Mouse (Mus musculus): ENCODE data around the gene Lix1l.
"Not testable (repeated sequence)": the region's sequence is repeated elsewhere in the genome, so short reads cannot be mapped to it uniquely, and the experiment has no call there.

Lix1l gene

GRCm38 (mm10) chr3:96590657-96591056 is 10.3 kb upstream of the Lix1l start:
- no peak for DNase-seq

GRCm38 (mm10) chr3:96593374-96593773 is 7.6 kb upstream of the Lix1l start:
- peak in 1 of 2 experiments; percentile 62 for DNase-seq

DNA sequence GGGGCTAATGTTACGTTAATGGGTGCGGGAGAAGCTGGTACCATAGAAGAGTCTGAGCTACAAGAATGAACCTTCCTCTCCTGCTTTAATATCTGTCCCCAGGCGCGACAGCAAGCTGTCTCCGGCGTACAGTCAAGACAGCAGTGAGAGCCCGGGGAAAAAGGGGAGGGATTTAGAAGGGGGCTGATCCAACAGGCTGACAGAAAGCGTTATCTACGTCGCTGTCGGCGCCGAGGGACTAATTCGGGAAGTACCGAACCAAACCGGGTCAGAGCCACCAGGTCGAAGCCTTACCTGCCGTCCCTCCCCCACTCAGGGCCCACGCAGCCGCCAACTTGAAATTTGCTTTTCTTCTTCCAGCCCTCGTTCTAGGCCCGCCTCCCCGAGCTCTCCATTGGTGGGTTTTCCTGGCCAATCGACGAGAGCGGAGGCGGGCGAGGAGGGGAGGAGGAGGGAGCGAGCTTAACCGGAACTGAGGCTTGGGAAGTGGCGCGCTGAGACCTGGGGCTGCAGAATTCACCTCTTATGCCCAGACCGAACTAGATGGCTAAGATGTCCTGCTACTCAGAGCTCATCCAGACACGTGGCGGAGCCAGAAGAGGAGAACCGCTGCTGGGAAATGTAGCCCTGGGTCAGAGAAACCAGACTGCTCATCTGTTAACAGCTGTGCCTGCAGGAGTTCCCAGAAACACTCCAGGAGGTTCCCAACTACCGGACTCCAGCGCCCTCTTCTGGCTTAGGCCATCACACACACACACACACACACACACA is 7.0 kb upstream of the Lix1l start, which contains the start of gene Polr3gl:
Gene Polr3gl (minus strand): TSS at position 392 of the 771 bp plus-strand sequence.
- DNase-seq: peak; percentile 97 to 98

- peak in 1 of 2 experiments; percentile 49 for DNase-seq
Observed at GRCm38 (mm10) chr3:96594851-96595250, 6.1 kb upstream of the Lix1l start.

GRCm38 (mm10) chr3:96595661-96596060 is 5.3 kb upstream of the Lix1l start:
- DNase-seq: peak; percentile 57 to 65

DNA sequence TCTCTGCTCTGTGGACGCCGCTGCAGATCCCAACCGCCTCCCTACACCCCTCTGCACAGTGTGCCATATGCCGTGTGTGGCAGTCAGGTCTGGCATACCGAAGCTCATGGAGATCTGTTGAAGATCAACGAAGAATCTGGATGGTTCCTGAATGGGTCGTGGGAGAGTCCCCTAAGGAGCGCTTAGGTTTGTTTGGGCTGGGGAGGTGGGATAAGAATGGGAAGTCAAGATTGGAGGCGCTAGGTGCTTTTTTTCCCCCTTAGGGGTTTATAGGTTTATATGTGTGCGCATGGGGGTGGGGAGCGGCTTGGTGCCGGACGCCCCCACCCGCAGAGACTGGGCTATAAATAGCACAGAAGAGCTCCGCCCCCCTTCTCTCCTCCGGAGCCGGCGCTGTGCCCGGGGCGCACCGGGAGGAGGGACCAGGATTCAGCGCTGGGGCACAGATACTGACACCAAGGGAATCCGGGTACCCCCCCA is 4.7 kb upstream of the Lix1l start, which contains the start of gene Ankrd34a:
Gene Ankrd34a (plus strand): TSS at position 409 of the 480 bp plus-strand sequence.
- peak; percentile 88 for DNase-seq

DNA sequence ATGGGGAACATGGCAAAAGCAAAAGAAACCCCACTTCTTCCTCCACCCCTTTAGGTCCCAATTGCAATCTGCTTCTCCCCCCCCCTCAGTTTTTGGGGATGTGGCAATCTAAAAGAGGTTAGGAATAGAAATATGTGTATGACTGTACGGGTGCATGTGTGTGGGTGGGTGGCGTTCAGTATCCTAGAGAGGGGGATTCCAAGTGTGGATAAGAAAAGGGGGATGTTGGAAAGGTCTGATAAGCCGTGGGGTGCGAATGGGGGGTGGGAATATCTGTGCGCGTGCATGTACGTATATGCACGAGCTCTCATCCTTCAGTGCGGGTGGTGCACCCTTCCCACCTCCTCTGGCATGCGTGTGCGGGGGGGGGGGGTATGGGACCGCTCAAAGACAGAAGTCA is 4.1 kb upstream of the Lix1l start:
- peak; percentile 48 to 55 for DNase-seq

- DNase-seq: peak; percentile 54 to 68
Observed at GRCm38 (mm10) chr3:96597435-96597891, 3.5 kb upstream of the Lix1l start.

- peak; percentile 78 to 82 for DNase-seq
Observed at GRCm38 (mm10) chr3:96598156-96599068, 2.5 kb upstream of the Lix1l start.

- no peak for DNase-seq
Observed at GRCm38 (mm10) chr3:96599069-96599393, 1.9 kb upstream of the Lix1l start.

DNA sequence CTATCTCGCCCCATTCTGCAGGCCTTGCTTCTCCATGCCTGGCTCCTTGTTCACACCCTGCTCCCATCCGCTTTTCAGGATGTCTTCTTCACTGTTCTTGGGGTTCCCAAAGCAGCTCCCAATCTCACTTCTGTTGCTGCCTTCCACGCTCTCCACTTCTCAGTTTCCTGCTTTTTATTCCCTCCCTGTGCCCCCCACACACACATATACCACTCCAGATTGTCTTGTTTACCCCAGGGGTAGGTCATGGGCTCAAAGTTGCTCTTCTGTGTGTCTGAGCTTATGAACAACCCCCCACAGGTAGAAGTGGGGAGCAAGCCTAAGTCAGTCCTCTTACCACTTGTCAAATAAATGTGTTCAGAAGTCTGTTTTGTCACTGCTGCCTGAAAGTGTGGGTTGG is 1.5 kb upstream of the Lix1l start:
- no peak for DNase-seq

GRCm38 (mm10) chr3:96601251-96601787 is 370 bp downstream of the Lix1l start:
- DNase-seq: peak; percentile 67 to 71

GRCm38 (mm10) chr3:96601941-96602703 is 1.2 kb downstream of the Lix1l start:
- DNase-seq: peak; percentile 56 to 69

DNA sequence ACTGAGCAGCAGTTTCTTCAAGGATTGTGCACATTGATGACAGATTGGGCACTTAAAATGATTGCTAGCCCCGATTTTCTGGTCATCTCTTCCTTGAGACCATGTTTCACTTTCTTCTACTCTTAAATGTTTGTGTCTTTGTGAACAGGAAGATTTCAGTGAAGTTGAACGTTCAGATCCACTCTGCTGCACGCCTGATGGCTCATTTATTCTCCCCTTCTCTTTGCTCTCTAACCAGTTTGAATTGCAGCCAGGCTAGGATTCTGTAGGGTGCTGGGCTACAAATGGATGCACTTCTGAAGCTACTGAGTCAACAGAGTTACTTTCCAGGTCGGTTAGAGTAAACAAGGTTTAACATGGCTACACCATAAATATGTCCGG is 1.7 kb downstream of the Lix1l start:
- no peak for DNase-seq

DNA sequence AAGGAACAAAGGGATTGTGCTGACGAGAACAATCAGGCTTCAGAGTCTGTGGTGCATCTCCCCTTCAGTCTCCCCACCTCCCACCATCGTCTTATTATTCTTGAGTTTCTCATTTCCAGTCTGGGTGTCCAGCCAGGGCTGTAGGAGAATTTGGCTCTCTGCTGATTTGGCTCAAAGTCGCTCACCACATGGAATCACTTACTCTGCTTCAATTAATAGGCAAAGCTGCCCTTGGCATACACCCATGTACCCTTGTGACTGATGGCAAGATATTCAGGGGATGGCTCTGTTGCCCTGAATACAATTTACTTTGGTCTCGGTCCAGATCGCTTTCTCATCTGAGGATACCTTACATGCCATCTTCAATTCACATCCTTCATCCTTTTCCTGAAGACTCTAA is 2.4 kb downstream of the Lix1l start:
- DNase-seq: peak; percentile 90 to 92

GRCm38 (mm10) chr3:96606007-96606406 is 5.1 kb downstream of the Lix1l start:
- not testable (repeated sequence) for DNase-seq

- DNase-seq: no peak
Observed at GRCm38 (mm10) chr3:96606618-96607017, 5.7 kb downstream of the Lix1l start.

- no peak for DNase-seq
Observed at GRCm38 (mm10) chr3:96617941-96618340, 17.0 kb downstream of the Lix1l start.

DNA sequence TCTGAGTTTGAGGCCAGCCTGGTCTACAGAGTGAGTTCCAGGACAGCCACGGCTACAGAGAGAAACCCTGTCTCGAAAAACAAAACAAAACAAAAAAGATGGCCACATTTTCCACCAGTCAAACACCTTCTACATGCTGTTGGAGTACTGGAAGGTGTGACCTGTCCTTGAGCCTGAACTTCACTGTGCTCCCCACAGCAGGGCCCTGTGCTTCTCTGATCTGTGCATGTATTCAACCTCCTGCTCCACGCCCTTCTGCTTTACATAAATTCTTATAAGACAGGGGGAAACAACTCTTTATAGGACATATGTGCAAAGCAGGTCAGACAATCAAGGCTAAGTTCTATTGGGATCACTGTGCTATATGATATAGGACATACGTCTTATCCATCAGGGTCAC is 22.3 kb downstream of the Lix1l start:
- DNase-seq: no peak

GRCm38 (mm10) chr3:96629729-96630600 is 29.0 kb downstream of the Lix1l start, which contains the start of gene Rbm8a:
Gene Rbm8a (plus strand): TSS chr3:96629933.
- DNase-seq: peak; percentile 98

DNA sequence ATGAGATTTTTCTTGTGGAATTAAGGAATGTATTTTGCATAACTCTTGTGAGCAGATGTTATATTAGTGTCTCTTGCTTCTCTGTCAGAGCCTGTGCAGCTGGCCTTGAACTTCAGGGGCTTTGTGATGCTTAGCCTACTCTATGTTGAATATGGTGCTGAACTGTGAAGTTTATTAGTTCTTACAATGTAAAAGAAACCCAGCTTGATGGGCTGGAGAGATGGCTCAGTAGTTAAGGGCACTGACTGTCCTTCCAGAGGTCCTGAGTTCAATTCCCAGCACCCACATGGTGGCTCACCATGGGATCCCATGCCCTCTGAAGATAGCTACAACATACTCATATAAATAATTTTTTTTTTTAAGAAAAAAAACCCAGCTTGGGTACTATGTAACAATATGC is 31.1 kb downstream of the Lix1l start:
- DNase-seq: no peak
